Mouse (Mus musculus): ENCODE data around the gene Sema6d.

The Sema6d gene

GRCm38 (mm10) chr2:124651146-124651545 is 561.4 kb downstream of the Sema6d start:
- DNase-seq (ENCODE audit: low spot score in 2 of 2): no peak

- DNase-seq (ENCODE audit: low spot score in 2 of 2): no peak
Measured at GRCm38 (mm10) chr2:124653161-124653560, 563.4 kb downstream of the Sema6d start.

GRCm38 (mm10) chr2:124657358-124657757 is 567.6 kb downstream of the Sema6d start:
- no peak for DNase-seq (ENCODE audit: low spot score in 2 of 2)

GRCm38 (mm10) chr2:124658374-124658773 is 568.6 kb downstream of the Sema6d start:
- no peak for DNase-seq (ENCODE audit: low spot score in 2 of 2)

- DNase-seq (ENCODE audit: low spot score in 2 of 2): no peak
Measured at GRCm38 (mm10) chr2:124659601-124660000, 569.8 kb downstream of the Sema6d start.

- no peak for DNase-seq (ENCODE audit: low spot score in 2 of 2)
Measured at GRCm38 (mm10) chr2:124660686-124661085, 570.9 kb downstream of the Sema6d start.

GRCm38 (mm10) chr2:124661316-124661715 is 571.5 kb downstream of the Sema6d start:
- no peak for DNase-seq (ENCODE audit: low spot score in 2 of 2)

- no peak for DNase-seq (ENCODE audit: low spot score in 2 of 2)
Measured at GRCm38 (mm10) chr2:124662257-124662656, 572.5 kb downstream of the Sema6d start.

- DNase-seq (ENCODE audit: low spot score in 2 of 2): no peak
Measured at GRCm38 (mm10) chr2:124664191-124664590, 574.4 kb downstream of the Sema6d start.

- DNase-seq (ENCODE audit: low spot score in 2 of 2): no peak
Measured at GRCm38 (mm10) chr2:124668431-124668830, 578.7 kb downstream of the Sema6d start.

GRCm38 (mm10) chr2:124673117-124673516 is 583.3 kb downstream of the Sema6d start:
- DNase-seq (ENCODE audit: low spot score in 2 of 2): no peak

- no peak for DNase-seq (ENCODE audit: low spot score in 2 of 2)
Measured at GRCm38 (mm10) chr2:124684481-124684901, 594.7 kb downstream of the Sema6d start.

- no peak for DNase-seq (ENCODE audit: low spot score in 2 of 2)
Measured at GRCm38 (mm10) chr2:124690372-124690771, 600.6 kb downstream of the Sema6d start.

GRCm38 (mm10) chr2:124702621-124703020 is 612.9 kb downstream of the Sema6d start:
- no peak for DNase-seq (ENCODE audit: low spot score in 2 of 2)

- DNase-seq (ENCODE audit: low spot score in 2 of 2): no peak
Measured at GRCm38 (mm10) chr2:124704922-124705321, 615.2 kb downstream of the Sema6d start.

GRCm38 (mm10) chr2:124705806-124706205 is 616.0 kb downstream of the Sema6d start:
- DNase-seq (ENCODE audit: low spot score in 2 of 2): no peak

- DNase-seq (ENCODE audit: low spot score in 2 of 2): no peak
Measured at GRCm38 (mm10) chr2:124706896-124707295, 617.1 kb downstream of the Sema6d start.

All from cerebellum, postnatal 4 days (tissue).